Mouse (Mus musculus) myocyte (in vitro differentiated cells): ENCODE results near the gene Krt80. TPM values are rescaled to one million over a fixed set of nuclear protein-coding genes. Genes with fewer than 3 reads are reported as not detected.

ENCODE experiments used
- H3K27me3 ChIP-seq: one replicate; pipeline ENCODE4 v1.6.1; 2011; ENCODE audit not compliant: control insufficient read depth, insufficient read depth, insufficient read length
- H3K36me3 ChIP-seq: one replicate; pipeline ENCODE4 v1.6.1; 2011; ENCODE audit not compliant: control insufficient read depth, insufficient read depth
- H3K4me2 ChIP-seq: one replicate; pipeline ENCODE4 v1.6.1; 2011; ENCODE audit warnings: low read depth, control low read depth
- H3K4me3 ChIP-seq: one replicate; pipeline ENCODE4 v1.5.1; 2011; ENCODE audit warnings: mild to moderate bottlenecking, control low read depth, moderate library complexity
- H3K79me2 ChIP-seq: one replicate; pipeline ENCODE4 v1.6.1; 2011; ENCODE audit not compliant: control insufficient read depth, insufficient read depth
- H3ac ChIP-seq: one replicate; pipeline ENCODE4 v1.6.1; 2011; ENCODE audit not compliant: control insufficient read depth, insufficient read length
- CEBPB ChIP-seq: IDR thresholded peaks from 2 replicates; pipeline ENCODE4 v1.6.1; 2011; ENCODE audit warnings: mild to moderate bottlenecking, moderate library complexity; ENCODE audit not compliant: poor library complexity, insufficient read depth, severe bottlenecking
- E2F4 ChIP-seq: IDR thresholded peaks from one replicate; pipeline ENCODE4 v1.6.1; 2011; ENCODE audit warnings: mild to moderate bottlenecking, control low read depth, moderate library complexity; ENCODE audit not compliant: insufficient read depth
- MAX ChIP-seq: IDR thresholded peaks from one replicate; pipeline ENCODE4 v1.6.1; 2011; ENCODE audit warnings: low read depth, mild to moderate bottlenecking, control low read depth
- MYOD1 ChIP-seq, 3 experiments: IDR thresholded peaks; one replicate each; pipeline ENCODE4 v1.6.1; 2011; ENCODE audit warnings: control low read depth in 2 of 3, low read depth in 2 of 3, mild to moderate bottlenecking in 2 of 3, moderate library complexity in 1 of 3; ENCODE audit not compliant: insufficient read length in 2 of 3, control insufficient read depth in 1 of 3
- MYOG ChIP-seq, 3 experiments: IDR thresholded peaks; one replicate each; pipeline ENCODE4 v1.6.1; 2011; ENCODE audit warnings: control low read depth in 2 of 3, low read depth in 2 of 3, mild to moderate bottlenecking in 2 of 3; ENCODE audit not compliant: insufficient read length in 2 of 3, control insufficient read depth in 1 of 3, insufficient read depth in 1 of 3
- POLR2A ChIP-seq: IDR thresholded peaks from one replicate; pipeline ENCODE4 v1.6.1; 2011; ENCODE audit warnings: low read depth, mild to moderate bottlenecking, control low read depth, moderate library complexity; ENCODE audit not compliant: insufficient read length
- POLR2AphosphoS2 ChIP-seq: IDR thresholded peaks from one replicate; pipeline ENCODE4 v1.6.1; 2011; ENCODE audit warnings: low read depth, control low read depth; ENCODE audit not compliant: insufficient read length
- REST ChIP-seq: IDR thresholded peaks from one replicate; pipeline ENCODE4 v1.6.1; 2011; ENCODE audit warnings: mild to moderate bottlenecking, control low read depth, moderate library complexity; ENCODE audit not compliant: insufficient read depth, insufficient read length
- SRF ChIP-seq: IDR thresholded peaks from one replicate; pipeline ENCODE4 v1.6.1; 2011; ENCODE audit warnings: low read depth; ENCODE audit not compliant: control insufficient read depth, insufficient read length
- TCF12 ChIP-seq: IDR thresholded peaks from one replicate; pipeline ENCODE4 v1.6.1; 2011; ENCODE audit warnings: mild to moderate bottlenecking, control low read depth; ENCODE audit not compliant: poor library complexity, insufficient read depth, severe bottlenecking
- TCF3 ChIP-seq: IDR thresholded peaks from one replicate; pipeline ENCODE4 v1.6.1; 2011; ENCODE audit warnings: low read depth, control low read depth; ENCODE audit not compliant: insufficient read length
- USF1 ChIP-seq: IDR thresholded peaks from one replicate; pipeline ENCODE4 v1.6.1; 2011; ENCODE audit warnings: low read depth, mild to moderate bottlenecking, control low read depth, moderate library complexity
- polyA plus RNA-seq: library from polyadenylated mRNA; unstranded; fragments of >200 nt; fragmentation: generic; extraction: Trizol; gene quantifications from one replicate; pipeline ENCODE4 v1.2.1, GENCODE M21; 2012; ENCODE audit warnings: missing spikeins

The Krt80 gene
- polyA plus RNA-seq, 1 experiment: 7.7 TPM

DNA sequence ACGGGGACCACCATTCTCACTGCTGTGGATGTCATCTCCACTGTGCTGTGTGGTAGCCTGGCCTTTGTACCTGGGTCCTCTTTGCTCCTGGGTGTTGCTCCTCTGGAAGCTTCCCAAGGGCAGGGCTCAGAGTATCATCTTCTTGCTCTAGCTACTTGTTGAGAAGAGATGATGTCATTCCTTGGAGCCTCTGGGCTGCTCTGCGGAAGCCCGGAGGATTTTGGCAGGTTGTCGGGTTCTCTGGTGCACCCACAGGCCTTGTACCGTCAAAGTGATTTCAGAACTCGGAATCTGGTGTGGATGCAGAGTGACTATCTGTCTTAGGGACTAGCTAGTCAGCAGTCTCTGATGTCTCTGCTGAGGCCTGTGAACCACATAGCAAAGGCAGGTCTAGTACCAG lies 15.1 kb upstream of the Krt80 start:
- no peak overlapping the region for H3K4me3 ChIP-seq
- no peaks in the 10 kb centered on the region for H3K79me2 ChIP-seq
- H3K4me2 ChIP-seq: peak overlapping the region; percentile 36
- TF ChIP-seq MAX: no peak
- TF ChIP-seq MYOD1 (IDR thresholded peaks at IDR 0.05; ENCODE audit: control insufficient read depth in 1 of 3, insufficient read length in 2 of 3, low read depth in 2 of 3): no peak
- no peak for TF ChIP-seq REST
- TF ChIP-seq USF1: no peak
- TF ChIP-seq POLR2AphosphoS2: no peak
- TF ChIP-seq E2F4: no peak
- TF ChIP-seq SRF: no peak
- no peak for TF ChIP-seq MYOG (IDR thresholded peaks at IDR 0.05; ENCODE audit: control insufficient read depth in 1 of 3, insufficient read depth in 1 of 3, insufficient read length in 2 of 3, low read depth in 2 of 3)
- no peak for TF ChIP-seq TCF12
- no peak for TF ChIP-seq TCF3
- TF ChIP-seq CEBPB: no peak
- no peak for TF ChIP-seq POLR2A
- no peak overlapping the region for H3ac ChIP-seq
- H3K27me3 ChIP-seq: no peaks in the 10 kb centered on the region
- H3K36me3 ChIP-seq: no peaks in the 10 kb centered on the region

- Histone ChIP-seq H3K36me3 (no peaks in the 10 kb centered on the region), H3ac (no peak overlapping the region), H3K27me3 (no peaks in the 10 kb centered on the region), H3K4me3 (no peak overlapping the region), H3K4me2 (peak overlapping the region; percentile 36), H3K79me2 (no peaks in the 10 kb centered on the region)
- no peak for TF ChIP-seq CEBPB
- TF ChIP-seq USF1: no peak
- TF ChIP-seq SRF: no peak
- TF ChIP-seq TCF12: no peak
- TF ChIP-seq REST: no peak
Measured at GRCm38 (mm10) chr15:101384610-101385009, 14.6 kb upstream of the Krt80 start.

DNA sequence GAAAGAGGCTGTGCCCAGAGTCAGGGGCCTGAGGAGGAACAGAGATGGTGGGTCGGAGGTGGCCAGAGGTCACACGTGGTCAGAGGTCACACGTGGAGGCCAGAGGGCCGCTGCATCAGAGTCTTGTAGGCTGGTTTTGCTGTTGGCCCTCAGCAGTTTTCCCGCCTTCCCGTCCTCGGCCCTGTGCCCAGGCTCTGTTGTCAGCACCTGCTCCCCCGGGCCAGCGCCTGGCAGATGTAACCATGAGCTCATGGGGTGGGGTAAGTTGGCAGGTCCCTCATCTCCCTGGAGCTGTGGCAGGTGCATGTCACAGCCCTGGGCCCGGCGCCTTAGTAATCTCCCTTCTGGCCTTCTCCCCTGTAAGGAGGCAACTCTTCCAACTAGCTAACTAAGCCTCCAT lies 12.8 kb upstream of the Krt80 start:
- TF ChIP-seq SRF (no peak), MYOG (IDR thresholded peaks at IDR 0.05; ENCODE audit: control insufficient read depth in 1 of 3, insufficient read depth in 1 of 3, insufficient read length in 2 of 3, low read depth in 2 of 3) (peak in 2 of 3 experiments; percentile 55 to 88), REST (no peak), TCF3 (peak; percentile 43), TCF12 (peak; percentile 50), MAX (no peak), CEBPB (no peak), POLR2AphosphoS2 (no peak), USF1 (no peak), MYOD1 (IDR thresholded peaks at IDR 0.05; ENCODE audit: control insufficient read depth in 1 of 3, insufficient read length in 2 of 3, low read depth in 2 of 3) (peak in 2 of 3 experiments; percentile 51 to 89), POLR2A (no peak), E2F4 (no peak)
- H3K79me2 ChIP-seq: no peaks in the 10 kb centered on the region
- H3ac ChIP-seq: no peak overlapping the region
- no peaks in the 10 kb centered on the region for H3K36me3 ChIP-seq
- H3K27me3 ChIP-seq: no peaks in the 10 kb centered on the region
- no peak overlapping the region for H3K4me2 ChIP-seq
- H3K4me3 ChIP-seq: no peak overlapping the region

DNA sequence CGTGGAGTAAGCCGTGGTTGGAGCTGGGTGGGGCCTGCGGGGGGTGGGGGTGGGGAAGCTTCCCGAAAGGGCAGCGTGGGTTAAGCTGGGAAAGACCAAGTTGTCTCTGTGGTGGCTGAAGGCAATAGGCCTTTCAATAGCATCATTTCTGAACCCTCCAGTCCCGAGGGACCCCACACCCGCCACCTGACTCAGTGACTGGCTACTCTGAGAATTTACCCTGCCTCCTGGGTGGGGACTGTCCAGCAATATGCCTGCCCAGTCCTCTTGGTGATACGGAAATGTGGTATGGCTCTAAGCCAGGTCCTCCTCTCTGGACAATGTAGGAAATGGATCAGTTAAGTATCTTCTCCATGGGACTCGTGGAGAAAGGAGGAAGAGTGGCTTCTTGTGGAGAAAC lies 11.8 kb upstream of the Krt80 start:
- H3K4me2 ChIP-seq: peak overlapping the region; percentile 70
- no peaks in the 10 kb centered on the region for H3K79me2 ChIP-seq
- H3ac ChIP-seq: no peak overlapping the region
- peak; percentile 51 for TF ChIP-seq USF1
- TF ChIP-seq MYOD1 (IDR thresholded peaks at IDR 0.05; ENCODE audit: control insufficient read depth in 1 of 3, insufficient read length in 2 of 3, low read depth in 2 of 3): peak in 1 of 3 experiments; percentile 26
- TF ChIP-seq TCF12: no peak
- H3K27me3 ChIP-seq: no peaks in the 10 kb centered on the region
- H3K4me3 ChIP-seq: peak overlapping the region; percentile 5
- H3K36me3 ChIP-seq: no peaks in the 10 kb centered on the region

GRCm38 (mm10) chr15:101378646-101379045 lies 8.7 kb upstream of the Krt80 start:
- Histone ChIP-seq H3ac (no peak overlapping the region), H3K36me3 (no peaks in the 10 kb centered on the region), H3K27me3 (no peaks in the 10 kb centered on the region), H3K4me2 (no peak overlapping the region), H3K4me3 (no peak overlapping the region), H3K79me2 (no peaks in the 10 kb centered on the region)
- no peak for TF ChIP-seq POLR2AphosphoS2
- TF ChIP-seq MYOG (IDR thresholded peaks at IDR 0.05; ENCODE audit: control insufficient read depth in 1 of 3, insufficient read depth in 1 of 3, insufficient read length in 2 of 3, low read depth in 2 of 3): no peak

DNA sequence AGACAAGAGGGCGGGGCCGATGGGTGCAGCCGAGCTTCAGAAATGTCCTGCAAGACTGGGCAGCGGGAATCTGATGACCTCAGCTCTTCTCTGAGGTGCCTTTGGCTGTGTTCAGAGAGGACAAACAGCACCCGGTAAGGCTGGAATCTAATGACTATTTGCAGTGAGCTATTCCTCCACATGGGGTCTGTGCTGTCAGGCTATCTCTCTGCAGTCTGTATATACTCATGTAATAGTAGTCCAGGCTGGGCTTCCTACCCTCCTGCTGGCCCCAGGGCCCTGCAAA lies 6.8 kb upstream of the Krt80 start:
- H3K4me2 ChIP-seq: no peak overlapping the region
- TF ChIP-seq MAX (no peak), E2F4 (no peak), MYOG (IDR thresholded peaks at IDR 0.05; ENCODE audit: control insufficient read depth in 1 of 3, insufficient read depth in 1 of 3, insufficient read length in 2 of 3, low read depth in 2 of 3) (no peak), POLR2AphosphoS2 (no peak), CEBPB (no peak), MYOD1 (IDR thresholded peaks at IDR 0.05; ENCODE audit: control insufficient read depth in 1 of 3, insufficient read length in 2 of 3, low read depth in 2 of 3) (no peak), POLR2A (no peak), REST (no peak), TCF12 (no peak), USF1 (no peak), TCF3 (no peak), SRF (no peak)
- H3K36me3 ChIP-seq: no peaks in the 10 kb centered on the region
- no peak overlapping the region for H3K4me3 ChIP-seq
- no peaks in the 10 kb centered on the region for H3K27me3 ChIP-seq
- no peaks in the 10 kb centered on the region for H3K79me2 ChIP-seq
- H3ac ChIP-seq: no peak overlapping the region
